Mouse (Mus musculus) kidney, embryonic 15.5 days (tissue): ENCODE data around the gene Tnrc6b. TPM values are rescaled to one million over a fixed set of nuclear protein-coding genes. Genes with fewer than 3 reads are reported as not detected.

ENCODE experiments used
- ATAC-seq: fragments of 200-750 bp; cut with Nextera tagmentation; replicated peaks from 2 replicates; pipeline ENCODE4 v1.8.0; 2017; ENCODE audit warnings: moderate TSS enrichment; ENCODE audit not compliant: low FRiP score
- H3K27ac ChIP-seq: fragments of 300-500 bp; sonication (generic); 2 replicates; pipeline ENCODE4 v1.5.1; 2015; ENCODE audit warnings: mild to moderate bottlenecking, inconsistent platforms
- H3K27me3 ChIP-seq: fragments of 300-500 bp; sonication (generic); 2 replicates; pipeline ENCODE4 v1.6.1; 2015; ENCODE audit warnings: inconsistent platforms
- H3K36me3 ChIP-seq: fragments of 300-500 bp; sonication (generic); 2 replicates; pipeline ENCODE4 v1.6.1; 2015; ENCODE audit warnings: inconsistent platforms
- H3K4me1 ChIP-seq: fragments of 300-500 bp; sonication (generic); 2 replicates; pipeline ENCODE4 v1.6.1; 2015; ENCODE audit warnings: inconsistent platforms
- H3K4me2 ChIP-seq: fragments of 300-500 bp; sonication (generic); 2 replicates; pipeline ENCODE4 v1.6.1; 2015; ENCODE audit warnings: moderate library complexity, mild to moderate bottlenecking, inconsistent platforms
- H3K4me3 ChIP-seq: fragments of 300-500 bp; sonication (generic); replicated peaks from 2 replicates; pipeline ENCODE4 v1.5.1; 2015; ENCODE audit warnings: mild to moderate bottlenecking, inconsistent platforms
- H3K9ac ChIP-seq: fragments of 300-500 bp; sonication (generic); 2 replicates; pipeline ENCODE4 v1.6.1; 2015; ENCODE audit warnings: mild to moderate bottlenecking, inconsistent platforms
- H3K9me3 ChIP-seq: fragments of 300-500 bp; sonication (generic); replicated peaks from 2 replicates; pipeline ENCODE4 v1.6.1; 2016; ENCODE audit warnings: inconsistent platforms
- WGBS: fragments of 180-500 bp; shearing (Covaris S2); methylation state at CpG from one replicate; pipeline ENCODE4 v1.1.7; 2015; ENCODE audit warnings: mixed read lengths; 5-methylcytosine and 5-hydroxymethylcytosine counted together
- polyA plus RNA-seq: library from polyadenylated mRNA; unstranded; fragments of >200 nt; fragmentation: Nextera tagmentation; extraction: Ambion mirVana; gene quantifications from 2 replicates; pipeline ENCODE4 v1.2.1, GENCODE M21; 2015

Tnrc6b gene
- polyA plus RNA-seq, 1 experiment from 2014 or later: 33.5 TPM

- no peak; the same call in 1 of the 2 replicates for ATAC-seq
- Histone ChIP-seq H3K4me3 (peak overlapping the region; percentile 60), H3K4me2 (peak overlapping the region; percentile 68), H3K27me3 (no peaks in the 10 kb centered on the region), H3K36me3 (no peaks in the 10 kb centered on the region), H3K27ac (peak overlapping the region; percentile 90), H3K9me3 (no peaks in the 10 kb centered on the region), H3K4me1 (peaks cover 42% of the 10 kb centered on the region), H3K9ac (peak overlapping the region; percentile 61)
- 1% methylated on average over 10 of the region's 10 CpGs for WGBS
Observed at GRCm38 (mm10) chr15:80799634-80800137, 88.6 kb downstream of the Tnrc6b start.

DNA sequence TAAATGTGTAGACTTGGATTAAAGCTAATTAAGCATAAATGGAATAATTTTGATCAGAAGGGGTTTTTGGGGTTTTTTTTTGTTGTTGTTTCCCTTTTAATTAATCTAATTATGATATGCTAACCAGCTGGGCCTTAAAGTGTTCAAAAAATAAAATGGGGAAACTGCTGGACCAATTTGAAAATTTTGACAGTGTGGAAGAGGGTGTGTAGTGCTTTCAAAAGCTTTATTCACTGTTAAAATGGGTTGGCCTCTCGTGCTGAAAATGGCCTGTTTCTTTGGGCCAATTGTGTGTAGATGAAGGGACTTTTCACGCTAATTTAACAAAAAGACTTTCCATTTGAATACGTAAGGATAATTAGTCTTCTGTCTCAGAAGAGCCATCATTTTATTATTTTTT lies 89.1 kb downstream of the Tnrc6b start:
- Histone ChIP-seq H3K9ac (peak overlapping the region; percentile 28; the same call in 1 of the 2 replicates), H3K27ac (peak overlapping the region; percentile 52), H3K4me3 (peak overlapping the region; percentile 60), H3K4me1 (peaks cover 44% of the 10 kb centered on the region), H3K4me2 (peak overlapping the region; percentile 68), H3K9me3 (no peaks in the 10 kb centered on the region), H3K36me3 (no peaks in the 10 kb centered on the region), H3K27me3 (no peaks in the 10 kb centered on the region)
- ATAC-seq: no peak
- 18% methylated on average over 3 of the region's 3 CpGs for WGBS

- WGBS: 15% methylated on average over 4 of the region's 4 CpGs
- no peaks in the 10 kb centered on the region for H3K36me3 ChIP-seq
- H3K9me3 ChIP-seq: no peaks in the 10 kb centered on the region
- no peak for ATAC-seq
- H3K4me1 ChIP-seq: peaks cover 44% of the 10 kb centered on the region
- H3K4me2 ChIP-seq: peak overlapping the region; percentile 68
- H3K27me3 ChIP-seq: no peaks in the 10 kb centered on the region
- H3K9ac ChIP-seq: peak overlapping the region; percentile 28
- peak overlapping the region; percentile 52 for H3K27ac ChIP-seq
- H3K4me3 ChIP-seq: peak overlapping the region; percentile 60
Observed at GRCm38 (mm10) chr15:80800765-80801164, 89.7 kb downstream of the Tnrc6b start.

- no peak overlapping the region for H3K4me2 ChIP-seq
- H3K9ac ChIP-seq: no peak overlapping the region
- WGBS: 32% methylated on average over 1 of the region's 1 CpGs
- H3K9me3 ChIP-seq: no peaks in the 10 kb centered on the region
- no peaks in the 10 kb centered on the region for H3K27me3 ChIP-seq
- ATAC-seq: no peak
- H3K36me3 ChIP-seq: no peaks in the 10 kb centered on the region
- H3K4me3 ChIP-seq: no peak overlapping the region
- peaks cover 41% of the 10 kb centered on the region for H3K4me1 ChIP-seq
- H3K27ac ChIP-seq: no peak overlapping the region
Observed at GRCm38 (mm10) chr15:80801597-80801996, 90.5 kb downstream of the Tnrc6b start.

DNA sequence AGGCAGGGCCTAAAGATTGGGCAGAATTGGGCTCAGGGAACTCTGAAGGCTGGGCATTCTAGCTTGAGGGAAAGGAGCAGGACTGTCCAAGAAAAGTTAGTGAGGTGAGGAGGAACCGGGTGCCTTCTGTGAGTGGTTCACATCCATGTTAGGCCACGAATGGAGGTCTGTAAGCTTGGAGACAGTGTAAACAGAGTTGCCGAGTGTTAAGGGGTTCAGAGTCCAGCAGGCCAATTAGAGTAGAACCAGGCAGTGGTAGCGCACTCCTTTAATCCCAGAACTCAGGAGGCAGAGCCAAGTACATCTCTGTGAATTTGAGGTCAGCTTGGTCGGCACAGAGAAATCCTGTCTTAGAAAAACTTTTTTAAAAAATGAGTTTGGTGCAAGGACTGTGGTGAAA lies 96.0 kb downstream of the Tnrc6b start:
- ATAC-seq: no peak; the same call in 1 of the 2 replicates
- Histone ChIP-seq H3K27ac (no peak overlapping the region), H3K4me3 (no peak overlapping the region), H3K9me3 (no peaks in the 10 kb centered on the region), H3K4me2 (no peak overlapping the region), H3K27me3 (no peaks in the 10 kb centered on the region), H3K4me1 (peaks cover 29% of the 10 kb centered on the region), H3K36me3 (no peaks in the 10 kb centered on the region), H3K9ac (no peak overlapping the region)
- WGBS: 70% methylated on average over 5 of the region's 5 CpGs

DNA sequence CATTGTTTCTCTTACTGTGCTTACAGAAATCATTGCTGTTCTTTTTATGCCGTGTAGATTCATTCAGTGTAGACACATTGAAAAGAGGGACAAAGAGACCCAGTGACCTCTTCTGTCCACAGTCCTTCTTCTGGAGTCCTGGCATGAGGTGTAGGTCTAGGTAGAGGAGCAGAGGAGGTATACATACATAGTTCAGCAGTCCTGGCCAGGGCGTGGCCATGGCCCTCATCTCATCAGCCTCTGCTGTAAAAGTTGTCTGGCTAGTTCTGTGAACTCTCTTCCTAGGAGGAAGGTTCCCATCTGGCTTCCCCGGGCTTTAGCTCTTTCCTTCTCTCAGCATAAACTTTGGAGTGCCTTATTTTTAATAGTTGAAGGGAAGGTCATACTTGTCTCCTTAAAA lies 99.1 kb downstream of the Tnrc6b start:
- Histone ChIP-seq H3K4me2 (no peak overlapping the region), H3K4me1 (peaks cover 22% of the 10 kb centered on the region), H3K9ac (no peak overlapping the region), H3K27me3 (no peaks in the 10 kb centered on the region), H3K4me3 (no peak overlapping the region), H3K36me3 (no peaks in the 10 kb centered on the region), H3K27ac (no peak overlapping the region), H3K9me3 (no peaks in the 10 kb centered on the region)
- 85% methylated on average over 3 of the region's 3 CpGs for WGBS
- ATAC-seq: no peak

DNA sequence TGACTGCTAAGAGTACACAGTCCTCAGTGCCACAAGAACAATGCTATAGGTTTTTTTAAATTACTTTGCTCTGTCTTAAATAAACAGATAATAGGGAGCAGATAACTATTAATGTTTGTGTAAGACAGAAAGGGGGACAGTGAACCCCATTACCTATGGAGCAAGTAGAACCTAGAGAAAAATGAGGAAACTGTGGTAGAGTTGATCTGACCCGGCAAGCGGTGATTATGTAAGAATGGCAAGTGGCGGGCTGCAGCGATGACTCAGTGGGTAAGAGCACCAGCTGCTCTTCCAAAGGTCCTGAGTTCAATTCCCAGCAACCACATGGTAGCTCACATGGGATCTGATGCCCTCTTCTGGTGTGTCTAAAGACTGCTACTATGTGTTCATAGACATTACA lies 101.7 kb downstream of the Tnrc6b start:
- no peak overlapping the region for H3K4me2 ChIP-seq
- 94% methylated on average over 4 of the region's 4 CpGs for WGBS
- no peaks in the 10 kb centered on the region for H3K36me3 ChIP-seq
- no peak overlapping the region for H3K4me3 ChIP-seq
- no peaks in the 10 kb centered on the region for H3K27me3 ChIP-seq
- H3K9ac ChIP-seq: no peak overlapping the region
- no peak overlapping the region for H3K27ac ChIP-seq
- no peak for ATAC-seq
- peaks cover 16% of the 10 kb centered on the region; the same call in 1 of the 2 replicates for H3K4me1 ChIP-seq
- no peaks in the 10 kb centered on the region for H3K9me3 ChIP-seq

- no peak overlapping the region for H3K9ac ChIP-seq
- no peak for ATAC-seq
- no peak overlapping the region for H3K4me2 ChIP-seq
- H3K27me3 ChIP-seq: no peaks in the 10 kb centered on the region
- no peaks in the 10 kb centered on the region for H3K36me3 ChIP-seq
- no peak overlapping the region for H3K4me3 ChIP-seq
- WGBS: 71% methylated on average over 7 of the region's 7 CpGs
- peaks cover 16% of the 10 kb centered on the region; the same call in 1 of the 2 replicates for H3K4me1 ChIP-seq
- no peaks in the 10 kb centered on the region for H3K9me3 ChIP-seq
- H3K27ac ChIP-seq: peak overlapping the region; percentile 33; the same call in 1 of the 2 replicates
Observed at GRCm38 (mm10) chr15:80814792-80815191, 103.7 kb downstream of the Tnrc6b start.

- WGBS: 14% methylated on average over 1 of the region's 1 CpGs
- H3K9me3 ChIP-seq: no peaks in the 10 kb centered on the region
- H3K27me3 ChIP-seq: no peaks in the 10 kb centered on the region
Observed at GRCm38 (mm10) chr15:80822276-80822675, 111.2 kb downstream of the Tnrc6b start.

DNA sequence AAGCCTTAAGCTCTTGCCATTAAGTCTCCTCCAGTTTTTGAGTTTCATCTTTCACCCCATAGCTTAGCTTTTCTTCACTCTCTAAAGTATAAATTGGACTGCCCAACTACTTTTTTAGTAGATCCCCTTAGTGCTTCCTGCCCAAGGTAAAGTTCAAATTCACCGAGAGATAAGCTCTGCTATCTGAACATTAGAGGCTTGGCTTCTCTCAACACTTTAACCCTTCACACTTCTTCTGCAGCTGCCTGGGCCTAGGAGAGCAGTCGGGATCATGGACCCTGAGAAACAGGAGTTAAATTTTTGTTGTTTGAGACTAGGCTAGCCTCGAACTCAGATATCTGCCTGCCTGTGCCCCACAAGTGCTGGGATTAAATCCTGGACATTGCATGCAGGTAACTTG lies 120.1 kb downstream of the Tnrc6b start:
- H3K4me3 ChIP-seq: no peak overlapping the region
- H3K27ac ChIP-seq: no peak overlapping the region
- 66% methylated on average over 3 of the region's 3 CpGs for WGBS
- H3K4me2 ChIP-seq: no peak overlapping the region
- H3K9me3 ChIP-seq: no peaks in the 10 kb centered on the region
- H3K27me3 ChIP-seq: no peaks in the 10 kb centered on the region
- no peak for ATAC-seq
- no peaks in the 10 kb centered on the region for H3K4me1 ChIP-seq
- H3K36me3 ChIP-seq: no peaks in the 10 kb centered on the region
- no peak overlapping the region for H3K9ac ChIP-seq

More at GRCm38 (mm10) chr15:80822276-80822675, 111.2 kb downstream of the Tnrc6b start:
- ATAC-seq: no peak
- Histone ChIP-seq H3K36me3 (peaks cover 3% of the 10 kb centered on the region), H3K9ac (no peak overlapping the region), H3K4me3 (no peak overlapping the region), H3K27ac (no peak overlapping the region), H3K4me2 (no peak overlapping the region), H3K4me1 (no peaks in the 10 kb centered on the region)

DNA sequence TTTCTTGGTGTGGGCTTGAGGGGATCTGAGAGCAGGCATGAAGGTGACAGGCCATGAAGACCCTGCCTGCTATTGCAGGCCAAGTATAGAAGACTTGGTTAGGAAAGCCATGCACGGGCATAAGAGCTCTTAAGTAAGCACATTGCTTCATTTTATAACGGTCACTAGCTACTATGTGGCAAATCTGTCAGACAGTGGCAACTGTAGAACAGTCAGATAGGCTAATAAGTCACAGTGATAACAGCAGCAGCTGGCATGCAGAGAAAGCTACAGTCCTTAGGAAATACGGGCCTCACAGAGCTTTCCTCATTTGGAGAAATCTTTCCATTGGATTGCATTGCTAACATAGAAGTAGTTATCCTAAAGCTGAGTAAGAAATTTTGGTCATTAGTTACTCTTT lies 121.7 kb downstream of the Tnrc6b start:
- H3K4me2 ChIP-seq: no peak overlapping the region
- H3K4me3 ChIP-seq: no peak overlapping the region
- no peaks in the 10 kb centered on the region for H3K4me1 ChIP-seq
- H3K9ac ChIP-seq: no peak overlapping the region
- H3K27me3 ChIP-seq: no peaks in the 10 kb centered on the region
- no peak overlapping the region for H3K27ac ChIP-seq
- no peaks in the 10 kb centered on the region for H3K36me3 ChIP-seq
- WGBS: 60% methylated on average over 3 of the region's 3 CpGs
- H3K9me3 ChIP-seq: no peaks in the 10 kb centered on the region
- ATAC-seq: no peak

- Histone ChIP-seq H3K4me2 (no peak overlapping the region), H3K27me3 (no peaks in the 10 kb centered on the region), H3K4me1 (0 out of 2 replicates have a peak, but pooled peaks cover 6% of the 10 kb centered on the region), H3K4me3 (no peak overlapping the region), H3K36me3 (no peaks in the 10 kb centered on the region), H3K9me3 (no peaks in the 10 kb centered on the region), H3K27ac (no peak overlapping the region), H3K9ac (no peak overlapping the region)
- no peak for ATAC-seq
- 59% methylated on average over 3 of the region's 3 CpGs for WGBS
Observed at GRCm38 (mm10) chr15:80836246-80836645, 125.1 kb downstream of the Tnrc6b start.

GRCm38 (mm10) chr15:80838836-80839235 lies 127.7 kb downstream of the Tnrc6b start:
- no peak for ATAC-seq
- no peaks in the 10 kb centered on the region for H3K27me3 ChIP-seq
- 47% methylated on average over 4 of the region's 4 CpGs for WGBS
- H3K9me3 ChIP-seq: no peaks in the 10 kb centered on the region
- no peak overlapping the region for H3K9ac ChIP-seq
- H3K4me2 ChIP-seq: no peak overlapping the region
- H3K4me3 ChIP-seq: no peak overlapping the region
- no peaks in the 10 kb centered on the region for H3K36me3 ChIP-seq
- peaks cover 13% of the 10 kb centered on the region; the same call in 1 of the 2 replicates for H3K4me1 ChIP-seq
- H3K27ac ChIP-seq: no peak overlapping the region
